Mouse (Mus musculus) small intestine, adult 2 months (tissue): ENCODE measurements at regions not wholly inside any gene's neighbourhood (a gene's known extent, or its start where the extent isn't known, plus 50 kb on each side); places are given as distances from the start of the nearest gene placed in this dataset.

Source experiments
- CTCF ChIP-seq: fragments of 200-500 bp; IDR thresholded peaks from 2 replicates; pipeline ENCODE4 v1.5.1; 2012; ENCODE audit warnings: low read depth, mild to moderate bottlenecking, control low read depth, inconsistent platforms, low read length, moderate library complexity, mixed read lengths; ENCODE audit not compliant: insufficient replicate concordance, insufficient read length; ENCODE audit errors: extremely low read depth
- POLR2A ChIP-seq: fragments of 200-500 bp; IDR thresholded peaks from 2 replicates; pipeline ENCODE4 v1.6.1; 2012; ENCODE audit warnings: low read depth, mild to moderate bottlenecking, control low read depth, inconsistent platforms, low read length, moderate library complexity

GRCm38 (mm10) chr17:68096982-68097381 lies 93.1 kb upstream of the Arhgap28 start:
- TF ChIP-seq CTCF (no peak), POLR2A (no peak)
